Mouse (Mus musculus) mouse embryonic stem cell (cell line): ENCODE measurements around the gene Ifit2.
"Not testable (repeated sequence)": the region's sequence is repeated elsewhere in the genome, so short reads cannot be mapped to it uniquely, and the experiment has no call there.

ENCODE experiments used
- in situ Hi-C, 2 experiments: fragments of 300-500 bp; cut with MboI; formaldehyde crosslinking; loops; 1 replicate in 1 of 2; 3 replicates in 1 of 2; pipeline ENCODE4 v1.14.3; 2019 to 2020; ENCODE audit warnings: low sequenced_read_pairs in 2 of 2, low pct_unique_long_range_greater_than_20kb in 1 of 2, mixed read lengths in 1 of 2; ENCODE audit not compliant: unreplicated experiment in 1 of 2

The Ifit2 gene

DNA sequence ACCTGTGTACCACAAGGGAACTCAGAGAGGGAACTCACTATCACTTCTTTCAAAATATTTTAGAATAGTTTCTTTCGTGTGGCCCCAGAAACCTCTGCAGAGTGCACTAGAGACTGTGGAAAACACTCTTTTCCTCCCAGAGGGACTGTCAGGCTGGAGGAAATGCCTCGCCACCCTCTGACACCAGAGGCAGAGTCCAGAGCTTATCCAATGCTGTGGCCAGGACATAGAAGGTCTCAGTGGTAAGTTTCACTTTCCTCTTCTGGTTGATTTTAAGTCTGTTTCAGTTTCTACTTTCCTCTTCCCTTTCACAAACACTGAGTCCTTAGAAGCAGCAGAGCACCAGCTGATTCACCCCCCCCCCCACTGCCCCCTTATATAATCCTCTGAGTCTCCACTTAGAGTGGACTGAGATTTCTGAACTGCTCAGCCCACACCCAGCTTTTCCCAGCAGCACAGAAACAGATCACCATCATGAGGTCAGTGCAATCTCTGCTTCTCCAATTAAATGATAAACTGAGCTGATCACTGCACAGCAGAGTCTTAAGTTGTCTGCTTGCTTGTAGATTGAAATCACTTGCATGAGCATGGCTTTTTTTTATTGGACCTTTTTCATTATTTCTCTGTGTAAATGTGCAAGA is 32.8 kb downstream of the Ifit2 start, which contains the start of gene Ifit3:
TSS of gene Ifit3 (plus strand) at position 406 of the 641 bp plus-strand sequence.
- in situ Hi-C loops: not testable (repeated sequence)

DNA sequence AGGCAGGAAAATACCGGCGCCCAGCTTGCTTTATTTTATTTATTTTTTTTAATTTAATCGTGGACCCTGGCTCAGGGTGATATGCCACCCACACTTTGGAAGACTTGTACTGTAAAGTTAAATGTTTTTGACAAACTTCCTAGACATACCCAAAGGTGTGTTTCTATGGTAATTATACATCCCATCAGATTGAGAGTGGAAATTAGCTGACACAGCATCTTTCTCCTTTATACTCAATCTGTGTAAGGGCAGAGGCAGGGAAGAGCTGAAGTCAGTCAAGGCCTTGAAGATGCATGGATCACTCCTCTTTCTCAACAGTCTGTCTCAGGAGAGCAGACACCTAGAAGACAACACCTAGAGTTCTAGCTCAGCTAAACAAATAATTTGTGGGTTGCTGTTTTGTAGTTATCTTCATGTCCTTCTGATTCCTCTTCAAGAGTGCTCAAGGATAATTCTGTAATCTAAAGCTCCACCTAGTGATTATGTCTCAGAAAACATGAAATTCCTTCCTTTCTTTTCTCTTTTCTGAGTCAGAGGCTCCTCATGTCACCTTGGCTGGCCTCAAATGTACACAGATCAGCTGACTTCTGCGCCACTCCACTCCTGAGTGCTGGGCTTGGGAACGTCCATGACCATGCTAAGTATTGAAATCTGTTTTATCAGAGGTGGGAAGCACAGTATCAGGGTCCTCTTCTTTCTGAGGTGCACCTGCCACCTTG is 35.4 kb downstream of the Ifit2 start:
- in situ Hi-C loops: not testable (repeated sequence)

DNA sequence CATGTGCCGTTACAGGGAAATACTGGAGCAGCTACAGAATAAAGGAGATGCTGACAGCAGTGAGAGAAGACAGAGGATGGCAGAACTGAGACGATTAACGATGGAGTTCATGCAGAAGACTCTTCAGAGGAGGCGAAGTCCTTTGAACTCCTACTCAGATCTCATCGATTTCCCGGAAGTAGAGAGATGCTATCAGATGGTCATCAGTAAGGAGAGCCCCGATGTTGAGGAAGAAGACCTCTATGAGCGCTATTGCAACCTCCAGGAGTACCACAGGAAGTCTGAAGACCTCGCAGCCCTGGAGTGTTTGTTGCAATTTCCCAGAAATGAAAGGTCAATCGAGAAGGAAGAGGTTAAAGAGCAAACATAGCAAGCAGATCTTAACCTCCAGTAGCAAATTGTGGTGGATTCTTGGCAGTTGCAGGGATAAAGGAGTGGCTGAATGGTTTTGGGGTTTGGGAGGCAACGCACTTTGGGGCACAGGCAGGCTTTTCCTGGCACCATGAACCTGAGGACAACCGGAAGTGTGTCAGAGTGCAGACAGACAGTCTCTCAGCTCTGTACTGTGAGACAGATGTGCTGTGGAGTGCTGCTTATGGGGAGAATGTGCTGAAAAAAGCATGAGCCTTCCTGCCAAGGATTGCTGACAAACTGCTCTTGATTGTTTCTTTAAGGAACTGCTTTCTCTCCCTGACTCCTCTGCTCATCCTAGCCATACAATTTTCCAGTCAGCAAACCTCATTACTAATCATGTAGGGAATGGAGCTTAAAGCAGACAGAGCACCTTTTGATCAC is 37.6 kb downstream of the Ifit2 start:
- in situ Hi-C loops: not testable (repeated sequence)

DNA sequence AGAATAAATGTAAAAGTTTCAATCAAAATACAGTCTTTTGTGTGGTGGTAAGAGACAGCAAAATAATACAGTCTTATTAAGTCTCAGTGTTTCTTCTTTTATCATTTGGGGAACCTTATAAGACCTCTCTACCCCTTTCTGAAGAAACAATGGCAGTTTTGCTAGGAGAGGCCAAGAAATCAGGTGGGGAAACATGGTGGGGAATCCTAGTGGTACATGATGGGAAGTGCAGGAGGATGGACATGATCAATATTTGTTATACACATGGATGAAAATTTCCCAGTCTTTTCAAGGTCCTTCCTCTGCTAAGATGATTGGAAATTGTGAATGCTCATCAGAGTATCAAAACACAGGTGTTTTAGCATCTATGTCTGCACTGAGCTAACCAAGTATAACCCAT is 38.5 kb downstream of the Ifit2 start:
- in situ Hi-C loops: no loop called here

DNA sequence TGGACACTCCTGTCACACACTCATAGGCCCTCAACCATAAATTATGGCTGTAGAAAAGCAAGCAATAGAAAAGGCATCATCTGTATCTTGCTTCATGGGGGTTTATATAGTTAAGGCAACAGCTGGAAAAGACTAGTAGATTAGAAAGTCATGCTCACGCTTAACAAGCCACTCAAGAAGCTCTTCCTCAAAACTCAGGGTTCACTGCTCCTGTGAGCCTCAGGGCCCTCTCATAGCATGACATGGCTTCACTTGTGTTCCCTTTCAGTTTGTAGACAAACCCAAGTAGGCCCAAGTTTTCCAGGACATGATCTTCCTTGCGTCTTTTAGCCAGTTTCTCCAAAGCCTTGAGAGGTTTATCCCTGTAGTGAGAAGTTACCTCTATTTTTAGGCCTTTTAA is 43.0 kb downstream of the Ifit2 start:
- in situ Hi-C loops: no loop called here

DNA sequence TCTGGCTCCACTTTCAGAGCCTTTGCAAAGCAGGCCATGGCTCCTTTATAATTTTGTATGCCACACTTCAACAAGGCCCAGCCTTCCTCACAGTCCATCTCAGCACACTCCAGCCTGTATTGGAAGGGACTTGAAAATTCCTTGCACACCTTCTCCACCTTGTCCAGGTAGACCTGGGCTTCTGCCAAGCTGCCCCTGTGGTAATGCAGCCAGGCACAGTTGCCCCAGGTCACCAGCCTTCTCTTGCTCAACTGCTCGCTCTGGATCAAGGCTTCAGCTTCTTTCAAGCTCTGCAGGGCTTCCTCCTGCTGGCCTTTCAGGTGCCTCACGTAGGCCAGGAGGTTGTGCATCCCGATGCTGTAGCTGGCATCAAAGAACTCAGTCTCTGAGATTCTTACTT is 44.0 kb downstream of the Ifit2 start:
- in situ Hi-C loops: not testable (repeated sequence)

DNA sequence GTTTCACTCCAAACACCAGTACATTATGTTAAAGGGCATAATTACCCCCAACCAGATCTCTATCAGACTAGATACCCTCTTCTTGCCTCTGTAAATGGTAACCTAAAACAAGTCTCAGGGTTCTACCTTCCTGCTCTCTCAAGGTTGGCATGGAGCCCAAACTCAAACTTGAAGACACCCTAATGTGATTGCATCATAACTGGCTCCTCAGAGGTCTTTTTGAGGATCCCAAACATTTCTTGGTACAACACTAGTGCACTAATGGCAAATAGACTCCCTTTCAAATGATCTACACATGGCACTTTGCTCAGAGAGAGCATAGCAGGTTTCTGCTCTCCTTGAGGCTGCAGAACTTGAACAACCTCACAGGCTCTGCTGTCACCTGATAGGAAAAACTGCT is 46.3 kb downstream of the Ifit2 start:
- in situ Hi-C loops: no loop called here

DNA sequence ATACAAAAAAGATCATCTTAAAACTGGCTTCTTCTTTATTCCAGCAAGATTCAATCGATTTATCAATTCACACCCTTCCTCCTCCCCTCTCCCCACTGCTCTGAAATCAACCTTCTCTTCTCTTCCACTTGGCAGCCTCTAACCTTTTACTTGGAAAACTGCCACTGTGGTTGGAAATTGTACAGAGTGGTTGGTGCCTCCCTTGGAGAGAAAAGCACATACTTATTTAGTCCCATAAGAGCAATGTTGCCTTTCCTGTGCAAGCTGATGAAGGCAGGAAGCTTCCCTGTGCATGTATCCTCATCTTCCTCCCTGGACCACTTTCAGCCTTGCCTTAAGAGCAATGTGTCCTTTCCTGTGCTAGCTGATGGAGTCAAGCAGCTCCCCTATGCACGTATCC is 47.8 kb downstream of the Ifit2 start:
- in situ Hi-C loops: no loop called here

DNA sequence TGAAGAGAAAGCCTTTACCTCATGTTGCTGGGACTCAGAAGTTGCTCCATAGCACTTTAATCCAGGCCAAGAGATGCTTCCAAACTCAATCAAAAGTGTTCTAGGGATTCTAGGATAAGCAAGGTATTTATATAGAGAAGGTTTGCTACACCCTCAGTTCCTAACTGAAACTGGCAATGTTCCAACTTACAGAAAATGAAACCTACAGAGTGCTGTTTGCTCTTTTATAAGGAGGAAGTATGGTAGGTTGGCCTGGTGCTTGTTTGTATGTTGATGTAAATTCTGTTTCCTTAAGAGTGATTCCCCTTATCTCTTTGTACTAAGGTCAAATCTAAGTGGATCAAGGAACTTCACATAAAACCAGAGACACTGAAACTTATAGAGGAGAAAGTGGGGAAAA is 48.8 kb downstream of the Ifit2 start:
- in situ Hi-C loops: not testable (repeated sequence)

DNA sequence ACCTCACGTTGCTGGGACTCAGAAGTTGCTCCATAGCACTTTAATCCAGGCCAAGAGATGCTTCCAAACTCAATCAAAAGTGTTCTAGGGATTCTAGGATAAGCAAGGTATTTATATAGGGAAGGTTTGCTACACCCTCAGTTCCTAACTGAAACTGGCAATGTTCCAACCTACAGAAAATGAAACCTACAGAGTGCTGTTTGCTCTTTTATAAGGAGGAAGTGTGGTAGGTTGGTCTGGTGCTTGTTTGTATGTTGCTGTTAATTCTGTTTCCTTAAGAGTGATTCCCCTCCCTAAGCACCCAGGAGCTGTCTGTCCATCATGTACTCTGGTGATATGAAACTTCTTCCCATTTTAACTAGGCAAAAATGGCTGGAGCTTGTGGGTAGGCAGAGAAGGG is 51.4 kb downstream of the Ifit2 start, which contains the start of gene Ifit1bl1:
TSS of gene Ifit1bl1 (minus strand) at position 69 of the 400 bp plus-strand sequence.
- in situ Hi-C loops: not testable (repeated sequence)

DNA sequence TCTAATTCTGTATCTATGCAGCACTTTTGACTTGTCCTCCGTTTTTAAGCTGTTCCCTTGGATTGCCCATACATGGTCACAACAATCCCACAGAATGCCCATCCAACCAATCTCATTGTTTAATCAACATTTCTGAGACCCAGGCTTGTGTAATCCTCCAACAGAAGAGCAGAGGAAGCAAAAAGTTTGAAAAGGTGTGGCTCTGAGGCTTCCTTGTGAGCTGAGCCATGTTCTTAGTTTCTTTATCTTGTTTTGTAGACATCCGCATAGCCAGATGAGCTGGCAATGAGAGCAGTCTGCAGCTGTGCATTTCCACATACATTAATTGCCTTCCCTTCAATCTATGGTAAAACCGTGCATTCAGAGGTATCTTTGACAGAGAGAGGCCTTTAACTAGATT is 55.0 kb downstream of the Ifit2 start:
- in situ Hi-C loops: no loop called here

DNA sequence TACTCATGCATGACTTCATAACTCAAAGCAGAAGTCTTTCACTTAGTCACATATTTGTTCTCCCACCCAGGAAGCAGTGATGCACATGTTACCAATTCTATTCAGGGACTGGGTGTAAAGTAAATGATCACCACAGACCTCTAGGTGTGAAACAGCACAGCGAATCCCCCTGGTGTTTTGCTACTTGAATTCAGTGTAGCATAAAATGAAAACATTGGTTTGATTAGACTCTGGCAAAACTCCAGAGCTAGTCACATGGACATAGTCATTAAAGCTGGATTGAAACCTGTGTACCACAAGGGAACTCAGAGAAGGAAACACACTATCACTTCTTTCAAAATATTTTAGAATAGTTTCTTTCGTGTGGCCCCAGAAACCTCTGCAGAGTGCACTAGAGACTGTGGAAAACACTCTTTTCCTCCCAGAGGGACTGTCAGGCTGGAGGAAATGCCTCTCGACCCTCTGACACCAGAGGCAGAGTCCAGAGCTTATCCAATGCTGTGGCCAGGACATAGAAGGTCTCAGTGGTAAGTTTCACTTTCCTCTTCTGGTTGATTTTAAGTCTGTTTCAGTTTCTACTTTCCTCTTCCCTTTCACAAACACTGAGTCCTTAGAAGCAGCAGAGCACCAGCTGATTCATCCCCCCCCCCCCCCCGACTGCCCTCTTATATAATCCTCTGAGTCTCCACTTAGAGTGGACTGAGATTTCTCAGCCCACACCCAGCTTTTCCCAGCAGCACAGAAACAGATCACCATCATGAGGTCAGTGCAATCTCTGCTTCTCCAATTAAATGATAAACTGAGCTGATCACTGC is 57.0 kb downstream of the Ifit2 start, which contains the start of gene Ifit3b:
TSS of gene Ifit3b (plus strand) at position 734 of the 815 bp plus-strand sequence.
- in situ Hi-C loops: not testable (repeated sequence)

DNA sequence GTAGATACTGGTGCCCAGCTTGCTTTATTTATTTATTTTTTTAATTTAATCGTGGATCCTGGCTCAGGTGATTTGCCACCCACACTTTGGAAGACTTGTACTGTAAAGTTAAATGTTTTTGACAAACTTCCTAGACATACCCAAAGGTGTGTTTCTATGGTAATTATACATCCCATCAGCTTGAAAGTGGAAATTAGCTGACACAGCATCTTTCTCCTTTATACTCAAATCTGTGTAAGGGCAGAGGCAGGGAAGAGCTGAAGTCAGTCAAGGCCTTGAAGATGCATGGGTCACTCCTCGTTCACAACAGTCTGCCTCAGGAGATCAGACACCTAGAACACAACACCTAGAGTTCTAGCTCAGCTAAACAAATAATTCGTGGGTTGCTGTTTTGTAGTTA is 59.6 kb downstream of the Ifit2 start:
- in situ Hi-C loops: not testable (repeated sequence)

DNA sequence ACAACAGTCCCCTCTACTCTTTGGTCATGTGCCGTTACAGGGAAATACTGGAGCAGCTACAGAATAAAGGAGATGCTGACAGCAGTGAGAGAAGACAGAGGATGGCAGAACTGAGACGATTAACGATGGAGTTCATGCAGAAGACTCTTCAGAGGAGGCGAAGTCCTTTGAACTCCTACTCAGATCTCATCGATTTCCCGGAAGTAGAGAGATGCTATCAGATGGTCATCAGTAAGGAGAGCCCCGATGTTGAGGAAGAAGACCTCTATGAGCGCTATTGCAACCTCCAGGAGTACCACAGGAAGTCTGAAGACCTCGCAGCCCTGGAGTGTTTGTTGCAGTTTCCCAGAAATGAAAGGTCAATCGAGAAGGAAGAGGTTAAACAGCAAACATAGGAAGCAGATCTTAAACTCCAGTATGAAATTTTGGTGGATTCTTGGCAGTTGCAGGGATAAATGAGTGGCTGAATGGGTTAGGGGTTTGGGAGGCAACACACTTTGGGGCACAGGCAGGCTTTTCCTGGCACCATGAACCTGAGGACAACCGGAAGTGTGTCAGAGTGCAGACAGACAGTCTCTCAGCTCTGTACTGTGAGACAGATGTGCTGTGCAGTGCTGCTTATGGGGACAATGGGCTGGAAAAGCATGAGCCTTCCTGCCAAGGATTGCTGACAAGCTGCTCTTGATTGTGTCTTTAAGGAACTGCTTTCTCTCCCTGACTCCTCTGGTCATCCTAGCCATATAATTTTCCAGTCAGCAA is 61.9 kb downstream of the Ifit2 start:
- in situ Hi-C loops: not testable (repeated sequence)

DNA sequence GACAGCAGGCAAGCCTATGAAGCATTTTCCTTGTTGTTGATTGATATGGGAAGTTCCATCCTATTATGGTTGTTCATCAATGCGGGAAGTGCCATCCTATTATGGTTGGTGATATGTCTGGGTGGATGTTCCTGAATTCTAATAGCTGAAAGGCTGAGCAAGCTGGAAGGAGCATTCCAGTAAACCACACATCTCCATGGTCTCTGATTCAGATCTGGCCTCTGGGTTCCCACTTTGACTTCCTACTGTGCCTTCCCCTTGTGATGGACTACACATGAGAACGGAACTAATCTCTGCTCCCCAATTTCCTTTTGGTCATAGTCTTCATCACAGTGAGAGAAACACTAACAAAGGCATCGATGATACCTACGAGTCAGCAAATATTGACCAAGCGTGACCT is 70.4 kb downstream of the Ifit2 start:
- in situ Hi-C loops: no loop called here

DNA sequence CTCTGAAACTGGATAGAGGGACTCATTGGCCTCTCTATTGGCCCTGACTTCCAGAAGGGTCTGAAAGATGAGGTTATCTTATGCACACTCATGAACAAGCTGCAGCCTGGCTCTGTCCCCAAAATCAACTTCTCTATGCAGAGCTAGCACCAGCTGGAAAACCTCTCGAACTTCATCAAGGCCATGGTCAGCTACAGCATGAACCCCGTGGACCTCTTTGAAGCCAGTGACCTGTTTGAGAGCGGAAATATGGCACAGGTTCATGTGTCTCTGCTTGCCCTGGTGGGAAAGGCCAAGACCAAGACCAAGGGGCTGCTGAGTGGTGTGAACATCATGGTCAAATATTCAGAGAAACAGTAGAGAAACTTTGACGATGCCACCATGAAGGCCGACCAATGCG is 73.3 kb downstream of the Ifit2 start:
- in situ Hi-C loops: no loop called here

DNA sequence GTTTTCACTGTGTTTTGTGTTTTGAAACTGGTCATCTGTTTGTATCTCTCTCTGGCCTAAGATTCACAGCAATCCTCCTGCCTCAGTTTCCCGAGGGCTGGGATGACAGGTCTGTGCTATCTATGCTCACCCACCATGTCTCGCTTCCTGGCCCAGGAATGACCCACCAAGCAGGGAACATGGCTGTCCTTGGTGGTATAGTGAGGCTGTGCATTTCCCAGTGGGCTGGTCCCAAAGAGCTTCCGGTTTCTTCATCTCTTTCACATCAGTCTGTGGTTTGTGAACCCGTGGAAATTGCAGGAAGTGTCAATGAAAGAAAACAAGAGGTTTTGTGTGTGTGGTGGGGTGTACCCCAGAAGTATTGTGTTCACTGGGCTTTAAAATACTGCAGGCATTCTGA is 74.2 kb downstream of the Ifit2 start:
- in situ Hi-C loops: no loop called here
